Mouse (Mus musculus) A20 (cell line): Measurements from ENCODE around the gene Stox2.
"Not testable (repeated sequence)": the region's sequence is repeated elsewhere in the genome, so short reads cannot be mapped to it uniquely, and the experiment has no call there.

ENCODE experiments used
- DNase-seq: peaks from one replicate; pipeline ENCODE4 v3.0.0-alpha.2; 2011; ENCODE audit warnings: low read depth, low spot score

The Stox2 gene

GRCm38 (mm10) chr8:47446312-47447046 is at the start of gene Stox2:
Gene Stox2 (minus strand): TSS chr8:47446362.
- DNase-seq, result no peak

- no peak for DNase-seq
Measured at GRCm38 (mm10) chr8:47495428-47495827, 49.3 kb upstream of the Stox2 start.

DNA sequence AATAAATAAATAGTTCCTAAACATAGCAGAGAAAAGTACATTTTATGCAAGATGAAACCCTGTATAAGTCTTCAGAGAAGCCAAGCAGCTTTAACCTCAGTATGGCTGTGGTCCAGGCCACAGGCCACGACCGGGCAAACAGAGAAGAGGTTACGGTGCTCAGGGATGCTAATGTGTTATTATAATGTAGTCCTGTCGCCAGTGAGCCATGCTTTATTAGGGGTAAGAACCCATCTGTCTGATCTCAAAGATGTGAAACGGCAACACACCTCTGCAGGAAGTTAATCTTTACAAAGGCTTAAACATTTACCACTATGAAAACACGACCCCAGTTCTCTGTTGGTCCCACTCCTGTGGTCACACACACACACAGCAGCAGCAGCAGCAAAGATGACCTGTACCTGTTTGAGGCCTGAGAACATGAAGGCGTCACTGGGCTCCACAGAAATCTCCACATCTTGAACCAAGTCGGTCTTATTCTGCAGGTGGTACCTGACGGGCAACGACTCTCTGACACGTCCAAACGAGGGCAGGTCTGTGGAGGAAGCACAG is 48.5 kb upstream of the Stox2 start:
- no peak for DNase-seq

DNA sequence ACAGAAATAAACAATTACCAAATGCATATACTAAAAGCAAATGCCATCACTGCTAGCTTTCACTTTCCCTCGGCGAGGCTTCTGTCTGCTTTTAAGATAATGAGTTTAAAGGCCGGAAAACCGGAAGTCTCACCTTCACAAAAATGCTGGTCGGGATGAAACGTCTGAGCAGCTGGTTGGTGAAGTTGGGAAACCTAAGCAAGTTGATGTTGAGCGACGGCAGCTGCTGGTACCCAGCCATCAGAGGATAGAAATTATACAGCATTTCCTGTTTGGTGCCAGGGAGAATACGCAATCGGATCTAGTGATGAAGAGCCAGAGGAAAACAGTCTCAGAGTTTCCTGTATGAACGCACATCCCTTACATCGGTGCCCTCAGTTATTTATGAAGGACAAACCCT is 46.9 kb upstream of the Stox2 start:
- DNase-seq, result no peak

GRCm38 (mm10) chr8:47487231-47487630 is 41.1 kb upstream of the Stox2 start:
- DNase-seq, result no peak

GRCm38 (mm10) chr8:47482354-47483071 is 36.4 kb upstream of the Stox2 start:
- DNase-seq, result no peak

DNA sequence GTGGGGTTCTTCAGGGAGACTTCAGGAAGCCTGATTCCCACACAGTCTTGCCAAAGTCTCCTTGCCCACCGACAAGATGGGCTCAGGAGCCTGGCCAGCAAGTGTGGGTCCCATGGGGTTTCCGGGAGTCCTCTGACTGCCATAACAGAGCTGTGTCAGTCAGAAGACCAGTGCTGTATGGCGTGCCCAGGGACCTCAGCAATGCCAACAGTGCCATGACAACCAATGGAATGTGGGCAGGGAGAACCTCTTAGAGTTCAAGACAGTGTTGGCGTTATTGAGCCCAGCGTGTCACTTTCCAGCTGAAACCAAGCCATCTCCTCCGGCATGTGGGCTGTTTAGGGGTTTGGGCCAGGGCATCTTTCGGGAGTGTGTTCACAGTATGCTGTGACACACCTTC is 33.9 kb upstream of the Stox2 start:
- DNase-seq, result no peak

DNA sequence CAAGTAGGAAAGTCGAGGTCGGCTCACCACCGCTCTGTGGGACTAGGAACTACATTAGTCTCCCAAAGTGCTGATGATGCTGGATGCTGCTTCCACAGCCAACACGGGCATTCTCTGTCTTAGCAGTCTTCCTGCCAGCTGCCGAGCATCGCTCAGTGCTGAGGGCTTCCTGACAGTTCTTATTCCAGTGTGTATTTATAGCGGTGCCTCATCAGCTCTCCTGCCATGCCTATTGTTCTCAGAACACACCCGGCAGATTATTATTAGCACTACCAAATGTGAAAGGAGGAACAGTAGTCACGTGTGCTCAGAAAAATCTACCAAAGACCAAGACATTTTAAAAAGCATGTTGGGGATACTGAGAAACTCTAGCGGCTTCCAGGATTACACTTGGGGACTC is 15.5 kb upstream of the Stox2 start:
- peak; percentile 49 for DNase-seq

GRCm38 (mm10) chr8:47459216-47459749 is 13.1 kb upstream of the Stox2 start:
- no peak for DNase-seq

DNA sequence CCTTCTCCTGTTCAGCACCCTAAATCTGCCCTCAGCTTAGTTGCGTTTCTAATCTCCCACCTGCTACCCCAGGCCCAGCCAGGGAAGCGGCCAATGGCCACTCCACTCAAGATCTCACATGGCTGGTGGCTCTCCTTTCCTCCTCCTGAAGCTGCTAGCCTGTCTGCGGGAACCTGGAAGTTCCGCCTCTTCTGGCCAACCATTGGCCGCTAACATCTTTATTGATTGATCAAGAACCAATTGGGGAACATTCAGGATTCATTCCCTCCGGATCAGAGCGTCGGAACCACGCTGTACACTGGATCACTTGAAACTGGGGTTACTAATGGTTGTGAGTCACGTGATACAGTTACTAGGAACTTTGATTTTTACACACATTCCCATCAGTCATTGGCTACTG is 12.4 kb upstream of the Stox2 start:
- DNase-seq, result no peak

GRCm38 (mm10) chr8:47449211-47449610 is 3.0 kb upstream of the Stox2 start:
- DNase-seq, result not testable (repeated sequence)

GRCm38 (mm10) chr8:47439271-47439670 is 6.9 kb downstream of the Stox2 start:
- DNase-seq, result no peak

- no peak for DNase-seq
Measured at GRCm38 (mm10) chr8:47437976-47438375, 8.2 kb downstream of the Stox2 start.

DNA sequence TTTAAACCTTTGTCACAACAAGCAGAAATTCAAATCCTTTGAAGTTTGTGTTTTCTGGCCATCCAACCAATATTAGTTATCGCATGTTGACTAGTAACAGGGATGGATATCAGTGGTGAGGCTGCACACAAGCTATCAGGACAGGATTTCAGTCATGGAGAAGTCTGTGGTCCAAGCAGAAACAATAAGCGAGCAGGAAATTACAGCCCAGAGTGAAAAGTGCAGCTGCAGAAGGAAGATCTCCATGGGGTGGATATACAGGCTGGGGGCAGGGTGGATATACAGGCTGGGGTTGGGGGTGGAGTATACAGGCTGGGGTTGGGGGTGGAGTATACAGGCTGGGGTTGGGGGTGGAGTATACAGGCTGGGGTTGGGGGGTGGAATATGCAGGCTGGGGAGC is 10.3 kb downstream of the Stox2 start:
- no peak for DNase-seq

GRCm38 (mm10) chr8:47435412-47435811 is 10.8 kb downstream of the Stox2 start:
- DNase-seq, result no peak

DNA sequence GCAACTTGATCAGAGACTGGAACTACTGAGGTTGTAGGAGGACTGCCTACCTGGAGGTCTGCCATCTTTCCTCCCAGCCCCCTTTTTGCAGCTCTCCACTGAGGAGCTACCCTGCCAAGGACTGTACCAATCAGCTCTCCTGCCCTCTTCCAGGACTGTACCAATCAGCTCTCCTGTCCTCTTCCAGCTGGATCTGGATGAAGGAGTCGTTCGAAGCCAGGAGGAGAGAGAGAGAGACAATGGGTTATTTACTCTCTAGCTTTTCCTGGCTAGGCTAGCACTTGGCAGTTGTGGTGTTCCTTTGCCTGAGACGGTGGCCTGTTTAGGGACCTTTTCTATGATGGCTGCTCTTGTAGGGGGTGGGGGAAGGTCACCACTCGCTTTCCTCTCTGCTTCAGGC is 14.9 kb downstream of the Stox2 start:
- DNase-seq, result no peak

- not testable (repeated sequence) for DNase-seq
Measured at GRCm38 (mm10) chr8:47414258-47414525, 32.0 kb downstream of the Stox2 start.

GRCm38 (mm10) chr8:47413524-47414257 is 32.5 kb downstream of the Stox2 start:
- DNase-seq, result no peak

- DNase-seq, result no peak
Measured at GRCm38 (mm10) chr8:47412696-47413523, 33.3 kb downstream of the Stox2 start.

GRCm38 (mm10) chr8:47411994-47412695 is 34.0 kb downstream of the Stox2 start:
- no peak for DNase-seq

DNA sequence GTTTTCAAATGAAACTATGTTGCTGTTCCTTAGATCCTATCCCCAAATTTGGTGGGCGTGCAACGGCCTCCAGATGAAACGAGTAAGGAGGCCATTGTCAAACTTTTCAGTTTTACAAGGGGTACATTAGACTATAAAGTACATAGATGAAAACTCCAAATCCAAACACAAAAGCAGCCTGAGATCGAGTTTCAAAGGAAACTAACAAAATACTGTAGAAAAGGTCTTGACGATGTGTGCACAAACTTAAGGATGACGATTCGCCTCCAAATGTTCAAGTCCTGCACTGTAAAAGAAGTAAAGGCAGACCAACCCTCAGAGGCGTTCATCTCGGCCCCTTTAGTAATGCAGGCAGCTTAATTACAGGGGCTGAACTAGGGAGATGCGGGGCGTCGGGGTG is 34.8 kb downstream of the Stox2 start:
- no peak for DNase-seq
